Mouse (Mus musculus) limb, embryonic 14.5 days (tissue): ENCODE data around the gene Sirt4. TPM values are rescaled to one million over a fixed set of nuclear protein-coding genes. Genes with fewer than 3 reads are reported as not detected.

Experiments used
- ATAC-seq: fragments of 200-750 bp; cut with Nextera tagmentation; 2 replicates; pipeline ENCODE4 v1.8.0; 2017; ENCODE audit warnings: low read depth, moderate number of reproducible peaks, moderate TSS enrichment; ENCODE audit not compliant: low FRiP score
- DNase-seq: peaks from one replicate; pipeline ENCODE4 v3.0.0-alpha.2; 2015; ENCODE audit warnings: low spot score
- H3K27ac ChIP-seq: fragments of 300-500 bp; sonication (generic); replicated peaks from 2 replicates; pipeline ENCODE4 v1.5.1; 2014; ENCODE audit warnings: low read depth, mild to moderate bottlenecking, low read length, moderate library complexity, mixed read lengths
- H3K27me3 ChIP-seq: fragments of 300-500 bp; sonication (generic); 2 replicates; pipeline ENCODE4 v1.6.1; 2014; ENCODE audit warnings: low read length, mixed read lengths; ENCODE audit not compliant: control insufficient read depth, insufficient read depth
- H3K36me3 ChIP-seq: fragments of 300-500 bp; sonication (generic); 2 replicates; pipeline ENCODE4 v1.6.1; 2014; ENCODE audit warnings: mild to moderate bottlenecking, low read length, moderate library complexity, mixed read lengths; ENCODE audit not compliant: control insufficient read depth, insufficient read depth
- H3K4me1 ChIP-seq: fragments of 300-500 bp; sonication (generic); 2 replicates; pipeline ENCODE4 v1.6.1; 2014; ENCODE audit warnings: antibody characterized with exemption, low read length, mixed read lengths; ENCODE audit not compliant: control insufficient read depth, insufficient read depth
- H3K4me2 ChIP-seq: fragments of 300-500 bp; sonication (generic); replicated peaks from 2 replicates; pipeline ENCODE4 v1.6.1; 2014; ENCODE audit warnings: low read depth, mild to moderate bottlenecking, low read length, moderate library complexity; ENCODE audit not compliant: severe bottlenecking
- H3K4me3 ChIP-seq: fragments of 300-500 bp; sonication (generic); replicated peaks from 2 replicates; pipeline ENCODE4 v1.5.1; 2014; ENCODE audit warnings: low read length
- H3K9ac ChIP-seq: fragments of 300-500 bp; sonication (generic); 2 replicates; pipeline ENCODE4 v1.6.1; 2014; ENCODE audit warnings: mild to moderate bottlenecking, low read depth, low read length, moderate library complexity; ENCODE audit not compliant: severe bottlenecking
- H3K9me3 ChIP-seq: fragments of 300-500 bp; sonication (generic); 2 replicates; pipeline ENCODE4 v1.6.1; 2016; ENCODE audit warnings: low read length; ENCODE audit not compliant: control insufficient read depth
- POLR2A ChIP-seq: fragments of 200-500 bp; IDR thresholded peaks from 2 replicates; pipeline ENCODE4 v1.8.0; 2012; ENCODE audit warnings: inconsistent platforms, mild to moderate bottlenecking, moderate library complexity, borderline replicate concordance; ENCODE audit not compliant: insufficient read depth, insufficient read length; ENCODE audit errors: extremely low read depth
- WGBS: fragments of 180-500 bp; shearing (Covaris S2); extraction: QIAGEN DNeasy Blood & Tissue Kit; methylation state at CpG from one replicate; pipeline ENCODE4 v1.1.7; 2014; 5-methylcytosine and 5-hydroxymethylcytosine counted together
- polyA plus RNA-seq, 2 experiments: library from polyadenylated mRNA; depleted of rRNA in 1 of 2; stranded (reverse) in 1 of 2; unstranded in 1 of 2; fragments of >200 nt; fragmentation: Nextera tagmentation in 1 of 2; extraction: Ambion mirVana in 1 of 2; gene quantifications; 2 replicates each; pipeline versions ENCODE4 v1.2.1 to v1.2.3; 2012 to 2014

The Sirt4 gene
- polyA plus RNA-seq, 2 experiments: 20.4 to 69.2 TPM

DNA sequence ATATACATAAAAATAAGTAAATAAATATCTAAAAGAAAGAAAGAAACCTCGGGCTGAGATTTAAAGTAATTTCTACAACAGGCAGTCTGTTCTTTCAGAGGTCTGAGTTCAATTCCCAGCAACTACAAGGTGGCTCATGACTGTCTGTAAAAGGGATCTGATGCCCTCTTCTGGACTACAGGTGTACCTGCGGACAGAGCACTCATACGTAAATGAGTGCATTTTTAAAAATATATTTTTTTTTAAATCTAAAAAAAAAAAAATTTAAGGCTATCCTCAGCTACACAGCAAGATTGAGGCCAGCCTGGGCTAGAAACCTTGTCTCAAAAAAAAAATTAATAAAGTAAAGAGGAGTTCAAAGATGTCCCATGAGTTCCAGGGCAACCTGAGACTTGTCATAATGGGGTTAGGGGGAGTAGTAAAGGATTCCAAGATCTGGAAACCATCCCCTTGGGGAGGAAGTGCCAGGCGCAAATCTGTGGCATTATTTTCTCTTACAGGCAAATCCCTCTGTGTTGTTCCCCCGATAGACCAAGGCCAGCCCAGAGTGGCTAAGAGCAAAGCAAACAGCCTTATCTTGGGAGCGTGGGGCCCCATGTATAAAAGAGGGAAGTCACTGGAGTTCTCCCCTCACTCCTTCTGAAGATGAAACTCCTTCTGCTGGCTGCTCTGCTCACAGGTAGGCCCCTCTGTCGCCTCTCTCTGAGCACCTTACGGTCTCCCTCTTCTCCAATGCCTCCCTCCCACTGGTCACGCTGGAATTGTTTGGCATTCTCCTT, 18.7 kb downstream of the Sirt4 start, which contains the start of gene Pla2g1b:
Gene Pla2g1b, plus strand, starts transcription at position 621 of the 779 bp plus-strand sequence.
- H3K27ac ChIP-seq: no peak within 1 kb of the TSS
- H3K4me3 ChIP-seq: no peak within 1 kb of the TSS
- H3K4me1 ChIP-seq: no peaks in the 10 kb centered on the region
- ATAC-seq: no peak
- no peaks in the 10 kb centered on the region for H3K9me3 ChIP-seq
- DNase-seq: no peak
- no peak within 1 kb of the TSS for H3K9ac ChIP-seq
- no peaks in the 10 kb centered on the region for H3K27me3 ChIP-seq
- 48% methylated on average over 9 of the region's 9 CpGs for WGBS
- no peak within 1 kb of the TSS for H3K4me2 ChIP-seq
- TF ChIP-seq POLR2A: no peak
- H3K36me3 ChIP-seq: no peaks in the 10 kb centered on the region

DNA sequence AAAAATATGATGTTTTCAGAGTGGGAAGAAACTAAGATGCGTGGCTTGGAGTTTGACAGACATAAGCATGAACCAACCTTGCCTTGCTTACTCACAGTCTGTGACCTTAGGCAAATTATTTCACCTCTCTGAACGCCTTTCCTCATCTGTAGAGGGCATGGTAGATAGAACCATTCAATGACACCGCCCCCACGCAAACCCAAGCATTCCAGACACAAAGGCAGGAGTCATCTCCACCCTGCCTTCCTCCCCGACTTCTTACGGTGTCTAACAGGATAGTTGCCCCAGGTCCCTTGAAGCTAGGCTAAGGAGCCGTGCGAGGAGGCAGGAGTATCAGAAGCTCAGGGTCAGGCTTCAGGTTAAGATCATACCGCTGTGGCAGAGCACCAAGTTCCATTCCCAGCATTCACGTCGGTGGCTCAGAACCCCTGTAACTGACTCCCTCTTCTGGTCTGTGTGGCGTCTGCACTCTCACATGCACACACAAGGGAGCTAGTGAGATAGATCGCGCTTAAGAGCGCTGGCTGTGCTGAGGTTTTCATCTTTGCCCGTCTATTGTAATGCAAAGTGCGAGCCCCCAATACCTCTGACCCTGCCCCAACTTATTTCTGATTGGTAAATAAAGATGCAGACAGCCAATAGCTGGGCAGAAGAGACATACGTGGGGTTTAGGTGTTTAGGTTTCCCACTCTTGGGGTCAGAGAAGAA, 20.0 kb downstream of the Sirt4 start:
- no peak for TF ChIP-seq POLR2A
- H3K36me3 ChIP-seq: no peaks in the 10 kb centered on the region
- no peak overlapping the region for H3K9ac ChIP-seq
- no peaks in the 10 kb centered on the region for H3K4me1 ChIP-seq
- H3K27me3 ChIP-seq: no peaks in the 10 kb centered on the region
- H3K4me2 ChIP-seq: no peak overlapping the region
- 77% methylated on average over 18 of the region's 18 CpGs for WGBS
- DNase-seq (no peak), ATAC-seq (no peak)
- H3K27ac ChIP-seq: no peak overlapping the region
- no peak overlapping the region for H3K4me3 ChIP-seq
- no peaks in the 10 kb centered on the region for H3K9me3 ChIP-seq

DNA sequence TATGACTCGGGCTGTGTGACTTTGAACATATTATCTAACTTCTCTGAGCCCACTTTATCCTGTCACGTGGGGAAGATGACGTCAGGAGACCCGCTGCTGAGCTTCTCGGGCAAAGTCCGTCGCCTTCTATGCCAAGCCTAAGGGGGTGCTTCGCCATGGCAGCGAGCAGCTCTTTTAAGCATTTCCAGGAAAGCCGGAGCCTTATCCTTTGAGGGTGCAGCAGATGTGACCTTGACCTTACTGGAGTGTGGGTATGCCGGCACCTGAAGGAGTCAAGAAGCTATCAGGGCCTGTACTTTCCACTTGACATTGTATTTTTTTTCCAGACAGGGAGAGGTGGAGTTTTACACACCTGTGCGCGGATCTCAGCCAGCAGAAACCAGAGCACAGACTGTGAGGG, 25.6 kb downstream of the Sirt4 start:
- 60% methylated on average over 13 of the region's 13 CpGs for WGBS
- no peak for TF ChIP-seq POLR2A
- H3K9me3 ChIP-seq: no peaks in the 10 kb centered on the region

DNA sequence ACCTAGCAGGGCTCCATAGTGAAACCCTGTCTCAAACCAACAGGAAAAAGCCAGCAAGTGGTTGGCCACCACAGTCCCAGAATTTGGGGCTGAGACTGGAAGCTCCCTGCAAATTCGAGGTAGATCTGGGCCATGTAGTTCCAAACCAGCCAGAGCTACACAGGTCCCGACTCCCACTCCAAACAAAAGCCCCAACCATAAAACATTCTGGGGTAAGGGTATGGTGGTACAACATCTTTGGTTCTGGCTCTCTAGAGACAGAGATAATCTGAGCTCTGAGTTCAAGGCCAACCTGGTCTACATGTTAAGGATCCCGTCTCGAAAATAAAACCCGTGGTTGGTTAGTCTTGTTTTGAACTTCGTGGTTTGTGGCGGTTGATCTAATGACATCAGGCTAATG, 28.7 kb downstream of the Sirt4 start:
- Histone ChIP-seq H3K4me2 (no peak overlapping the region), H3K4me3 (no peak overlapping the region), H3K27me3 (no peaks in the 10 kb centered on the region), H3K36me3 (peaks cover 35% of the 10 kb centered on the region), H3K27ac (no peak overlapping the region), H3K4me1 (no peaks in the 10 kb centered on the region), H3K9ac (no peak overlapping the region), H3K9me3 (no peaks in the 10 kb centered on the region)
- 80% methylated on average over 7 of the region's 7 CpGs for WGBS
- no peak for TF ChIP-seq POLR2A
- DNase-seq (no peak), ATAC-seq (no peak)

More for the DNA sequence above, 25.6 kb downstream of the Sirt4 start:
- DNase-seq (no peak), ATAC-seq (no peak)
- no peaks in the 10 kb centered on the region for H3K4me1 ChIP-seq
- H3K4me3 ChIP-seq: no peak overlapping the region
- no peak overlapping the region for H3K4me2 ChIP-seq
- H3K27me3 ChIP-seq: no peaks in the 10 kb centered on the region
- H3K36me3 ChIP-seq: peaks cover 9% of the 10 kb centered on the region
- no peak overlapping the region for H3K27ac ChIP-seq
- no peak overlapping the region for H3K9ac ChIP-seq

DNA sequence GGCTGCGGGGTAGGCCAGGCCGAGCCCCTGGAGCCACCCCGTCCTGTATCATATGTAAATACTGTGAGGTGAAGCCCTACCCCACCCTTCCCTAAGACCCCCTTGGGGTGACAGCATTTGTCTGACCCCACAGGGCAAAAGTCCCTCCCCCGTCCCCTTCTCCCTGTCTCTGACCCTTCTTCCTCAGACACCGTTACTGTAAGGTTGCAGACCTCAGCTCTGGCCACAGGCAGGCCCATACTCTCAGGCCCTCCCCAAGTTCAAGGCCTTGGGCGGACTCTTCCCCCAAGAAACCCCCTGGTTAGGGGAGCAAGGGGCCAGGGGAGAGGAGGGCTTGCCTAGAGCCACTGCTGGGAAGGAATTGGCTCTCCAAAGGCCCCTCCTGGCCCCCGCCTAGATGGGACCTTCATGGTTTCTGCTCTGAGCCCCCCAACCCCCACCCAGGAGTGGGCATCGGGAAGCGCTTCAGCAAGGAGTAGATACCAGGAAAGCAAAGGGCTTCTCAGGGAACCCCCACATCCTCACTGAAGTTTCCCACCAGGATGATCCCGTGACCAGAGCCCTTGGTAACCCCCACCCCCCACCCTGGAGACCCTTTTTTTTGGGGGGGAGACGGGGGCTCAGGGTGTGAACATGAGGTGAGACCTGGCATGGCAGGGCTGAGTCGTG, 30.0 kb downstream of the Sirt4 start:
- H3K36me3 ChIP-seq: peaks cover 48% of the 10 kb centered on the region
- no peaks in the 10 kb centered on the region for H3K27me3 ChIP-seq
- 91% methylated on average over 12 of the region's 12 CpGs for WGBS

More for the DNA sequence above, 30.0 kb downstream of the Sirt4 start:
- no peak for TF ChIP-seq POLR2A
- Histone ChIP-seq H3K4me3 (no peak overlapping the region), H3K9ac (no peak overlapping the region), H3K4me2 (no peak overlapping the region), H3K9me3 (no peaks in the 10 kb centered on the region), H3K4me1 (no peaks in the 10 kb centered on the region), H3K27ac (no peak overlapping the region)
- DNase-seq (no peak), ATAC-seq (no peak)
